Mouse (Mus musculus) brain, embryonic 14.5 days (tissue): Measurements from ENCODE around the gene Nup214. TPM values are rescaled to one million over a fixed set of nuclear protein-coding genes. Genes with fewer than 3 reads are reported as not detected.
"Not testable (repeated sequence)": the region's sequence is repeated elsewhere in the genome, so short reads cannot be mapped to it uniquely, and the experiment has no call there.

Source experiments
- DNase-seq: peaks from one replicate; pipeline ENCODE4 v3.0.0-alpha.2; 2011; ENCODE audit warnings: low read depth
- CTCF ChIP-seq: fragments of 200-500 bp; IDR thresholded peaks from 2 replicates; pipeline ENCODE4 v1.5.1; 2012; ENCODE audit warnings: inconsistent platforms, mild to moderate bottlenecking, moderate library complexity, borderline replicate concordance; ENCODE audit not compliant: insufficient read depth, insufficient read length; ENCODE audit errors: extremely low read depth
- POLR2A ChIP-seq: fragments of 200-500 bp; IDR thresholded peaks from 2 replicates; pipeline ENCODE4 v1.6.1; 2012; ENCODE audit warnings: mild to moderate bottlenecking, inconsistent platforms, borderline replicate concordance; ENCODE audit not compliant: poor library complexity, insufficient read depth, insufficient read length, severe bottlenecking; ENCODE audit errors: extremely low read depth
- polyA plus RNA-seq: library from polyadenylated mRNA; depleted of rRNA; stranded (reverse); fragments of >200 nt; gene quantifications from 2 replicates; pipeline ENCODE4 v1.2.3, GENCODE M21; 2012

Gene Nup214
- polyA plus RNA-seq, 1 experiment: 42.1 TPM

DNA sequence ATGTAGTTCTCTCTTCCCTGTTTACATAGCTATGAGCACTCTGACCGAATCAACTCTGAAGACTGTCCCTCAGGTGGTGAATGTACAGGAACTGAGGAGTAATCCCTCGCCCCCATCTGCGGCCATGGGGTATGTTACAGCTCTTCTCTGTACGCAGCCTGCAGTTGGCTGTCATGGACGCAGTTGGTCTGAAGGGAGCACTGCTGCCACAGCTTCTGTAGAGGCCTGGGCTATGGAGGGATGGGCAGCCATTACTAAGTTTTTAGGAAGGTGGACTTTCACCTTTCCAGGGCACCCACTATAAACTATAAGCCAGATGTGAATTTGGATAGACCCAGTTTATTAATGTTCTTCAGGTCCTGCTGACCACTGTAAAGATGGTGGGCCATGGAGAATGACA, 46.0 kb downstream of the Nup214 start:
- no peak for TF ChIP-seq CTCF
- no peak for TF ChIP-seq POLR2A
- no peak for DNase-seq

DNA sequence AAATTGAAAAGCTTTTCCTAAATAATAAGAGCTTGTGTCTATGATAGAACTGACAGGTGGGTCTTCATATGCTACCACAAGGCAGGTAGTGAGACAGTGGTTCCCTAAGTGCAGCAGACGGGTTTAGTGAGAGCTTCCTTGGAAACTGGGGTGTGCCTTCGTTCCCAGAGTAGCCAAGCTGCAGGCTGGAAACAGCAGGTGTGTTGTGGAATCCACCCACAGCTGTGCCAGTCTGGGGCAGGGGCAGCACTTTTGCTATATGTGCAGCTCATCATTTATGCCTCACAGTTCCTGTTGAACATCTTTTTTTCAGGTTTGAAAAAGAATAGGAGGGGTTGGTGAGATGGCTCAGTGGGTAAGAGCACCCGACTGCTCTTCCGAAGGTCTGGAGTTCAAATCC, 50.1 kb downstream of the Nup214 start:
- TF ChIP-seq POLR2A: no peak
- TF ChIP-seq CTCF: no peak

DNA sequence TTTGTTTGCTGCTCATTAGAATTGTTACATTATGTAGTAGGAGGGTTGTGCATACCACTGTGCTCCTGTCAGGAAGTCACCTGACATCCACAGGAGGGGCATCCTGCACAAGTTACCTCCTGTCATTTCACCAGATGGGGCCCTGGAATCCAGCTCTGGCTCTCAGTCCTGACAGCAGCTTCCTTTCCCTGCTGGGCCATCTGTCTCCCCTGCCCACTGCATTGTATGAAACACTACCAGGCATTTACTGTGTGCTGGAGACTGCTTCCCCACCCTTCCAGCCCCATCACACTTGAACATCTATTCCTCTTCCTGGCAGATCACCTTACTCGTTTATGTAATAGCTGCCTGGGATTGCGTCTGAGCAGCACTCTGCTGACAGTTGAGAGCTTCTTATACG, 55.4 kb downstream of the Nup214 start:
- peak; percentile 40 for DNase-seq
- TF ChIP-seq CTCF (no peak), POLR2A (no peak)

More for the DNA sequence above, 50.1 kb downstream of the Nup214 start:
- DNase-seq: no peak

DNA sequence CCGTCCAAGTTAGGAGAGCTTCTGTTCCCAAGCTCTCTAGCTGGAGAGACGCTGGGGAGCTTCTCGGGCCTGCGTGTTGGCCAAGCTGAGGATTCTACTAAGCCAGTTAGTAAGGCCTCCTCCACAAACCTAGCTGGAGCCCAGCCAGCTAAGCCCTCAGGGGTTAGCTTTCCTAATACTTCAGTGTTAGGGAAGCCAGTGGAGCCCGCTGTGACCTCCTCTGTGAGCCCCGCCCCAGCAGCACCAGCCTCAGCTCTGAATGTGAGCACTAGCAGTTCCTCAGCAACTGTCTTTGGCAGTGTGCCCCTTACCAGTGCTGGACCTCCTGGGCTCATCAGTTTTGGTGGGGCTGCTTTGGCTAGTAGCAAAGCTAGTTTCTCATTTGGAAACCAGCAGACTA, 59.2 kb downstream of the Nup214 start:
- TF ChIP-seq CTCF (no peak), POLR2A (no peak)
- peak; percentile 9 for DNase-seq

DNA sequence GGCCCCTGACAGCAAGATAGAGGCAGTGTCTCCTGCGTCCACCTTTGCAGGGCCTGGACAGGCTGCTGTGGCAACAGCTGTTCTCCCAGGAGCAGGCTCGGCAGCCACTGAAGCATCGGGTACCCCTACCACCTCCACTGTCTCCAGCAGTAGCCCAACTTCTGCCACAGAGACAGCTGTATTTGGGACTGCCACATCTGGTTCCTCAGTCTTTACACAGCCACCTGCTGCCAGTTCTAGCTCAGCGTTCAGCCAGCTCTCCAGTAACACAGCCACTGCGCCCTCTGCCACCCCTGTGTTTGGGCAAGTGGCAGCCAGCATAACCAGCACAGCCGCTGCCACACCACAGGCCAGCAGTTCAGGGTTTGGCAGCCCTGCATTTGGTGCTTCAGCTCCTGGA, 60.0 kb downstream of the Nup214 start:
- no peak for DNase-seq
- no peak for TF ChIP-seq CTCF
- TF ChIP-seq POLR2A: no peak

DNA sequence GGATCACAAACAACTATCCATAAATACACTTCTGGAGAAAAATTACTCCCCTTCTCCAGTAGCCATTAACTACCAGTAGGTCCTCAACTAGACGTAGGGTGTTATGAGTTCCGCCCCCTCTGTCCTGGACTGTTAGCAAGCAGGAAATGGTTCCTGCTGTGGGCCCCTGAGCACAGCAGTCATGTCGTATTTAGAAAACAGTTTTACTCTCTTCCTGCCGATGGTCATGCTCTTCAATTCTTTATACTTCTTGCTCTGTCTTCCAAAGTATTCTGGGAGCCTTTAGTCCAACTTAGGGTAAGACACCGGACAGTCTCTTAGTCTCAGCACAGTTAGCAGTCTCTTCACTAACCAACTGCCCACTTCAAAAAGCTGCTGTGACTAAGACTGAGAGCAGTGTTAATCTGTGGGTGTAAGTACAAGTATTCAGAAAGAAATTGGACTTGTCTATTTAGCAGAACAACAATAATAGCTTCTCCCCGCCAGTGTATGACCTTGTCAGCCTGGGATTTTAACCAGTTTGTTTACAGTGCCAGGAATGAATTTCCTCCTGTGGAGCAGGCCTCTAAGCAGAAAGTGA, 63.1 kb downstream of the Nup214 start:
- DNase-seq: no peak
- TF ChIP-seq CTCF: no peak
- no peak for TF ChIP-seq POLR2A

DNA sequence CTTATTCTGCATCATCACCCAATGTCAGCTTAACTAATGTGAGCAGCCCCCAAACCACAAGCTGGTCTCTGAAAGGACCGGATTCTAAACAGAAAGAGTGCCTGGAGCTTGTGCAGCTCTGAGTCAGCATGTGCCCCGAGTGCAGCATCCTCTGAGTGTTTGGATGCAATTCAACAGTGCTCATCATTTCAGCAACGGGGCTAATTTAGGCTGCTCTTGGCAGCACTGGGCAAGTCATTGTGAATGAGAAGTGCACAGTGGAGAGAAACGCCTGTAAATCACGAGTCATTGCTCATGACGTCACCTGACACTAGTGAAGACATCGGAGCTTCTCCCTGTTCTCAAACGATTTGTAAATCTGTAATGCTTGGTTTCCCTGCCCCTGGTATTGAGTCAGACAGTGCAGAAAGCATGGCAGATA, 64.4 kb downstream of the Nup214 start:
- TF ChIP-seq CTCF: no peak
- TF ChIP-seq POLR2A: no peak
- DNase-seq: peak; percentile 4

DNA sequence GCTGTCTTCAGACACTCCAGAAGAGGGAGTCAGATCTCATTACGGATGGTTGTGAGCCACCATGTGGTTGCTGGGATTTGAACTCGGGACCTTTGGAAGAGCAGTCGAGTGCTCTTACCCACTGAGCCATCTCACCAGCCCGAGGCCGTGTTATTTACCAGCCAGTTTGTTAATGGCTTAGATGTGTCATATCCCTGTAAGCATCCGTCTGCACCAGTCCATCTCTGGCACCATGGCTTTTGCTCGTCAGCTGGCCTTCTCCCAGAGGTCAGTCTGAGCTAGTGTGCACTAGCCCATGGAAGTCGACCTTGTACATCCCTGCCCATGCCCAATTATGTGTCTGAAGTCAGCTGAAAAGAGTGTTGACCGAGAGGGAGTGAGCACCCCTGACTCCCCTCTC, 66.4 kb downstream of the Nup214 start:
- not testable (repeated sequence) for DNase-seq

DNA sequence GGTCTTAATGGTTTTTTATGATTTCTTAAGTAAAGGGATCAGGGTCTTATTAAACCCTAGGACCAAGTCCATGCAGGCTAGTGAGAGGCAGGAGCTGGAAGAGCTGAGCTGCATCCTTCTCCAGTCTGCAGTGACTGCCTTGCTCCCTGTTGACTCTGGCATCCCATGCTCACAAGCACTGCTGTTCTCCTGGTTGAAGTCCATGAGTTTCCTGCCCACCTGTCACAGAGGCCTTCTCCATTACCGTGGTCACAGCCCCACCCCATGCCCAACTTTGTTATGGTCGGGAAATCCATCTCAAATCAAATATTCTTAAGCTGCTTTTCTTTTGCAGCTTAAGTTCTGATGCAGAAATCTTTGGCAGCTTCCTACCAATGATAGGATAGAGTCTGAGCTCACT, 66.9 kb downstream of the Nup214 start:
- DNase-seq: no peak
- TF ChIP-seq CTCF (no peak), POLR2A (no peak)

DNA sequence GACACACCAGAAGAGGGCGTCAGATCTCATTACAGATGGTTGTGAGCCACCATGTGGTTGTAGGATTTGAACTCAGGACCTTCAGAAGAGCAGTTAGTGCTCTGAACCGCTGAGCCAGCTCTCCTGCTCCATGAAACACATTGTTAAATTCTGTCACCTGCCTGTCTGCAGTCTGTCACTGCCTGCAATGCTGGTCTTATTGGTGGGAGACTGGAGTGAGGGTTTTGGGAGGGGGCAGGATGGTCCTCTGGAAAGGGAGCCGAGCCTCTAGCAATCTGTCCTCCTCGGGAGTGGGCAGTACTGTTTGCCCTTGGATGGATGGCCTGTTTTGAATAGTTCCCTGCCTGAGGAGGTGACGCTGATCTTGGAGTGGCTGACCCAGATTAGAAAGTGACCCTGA, 69.6 kb downstream of the Nup214 start:
- TF ChIP-seq POLR2A (no peak), CTCF (no peak)
- DNase-seq: no peak

DNA sequence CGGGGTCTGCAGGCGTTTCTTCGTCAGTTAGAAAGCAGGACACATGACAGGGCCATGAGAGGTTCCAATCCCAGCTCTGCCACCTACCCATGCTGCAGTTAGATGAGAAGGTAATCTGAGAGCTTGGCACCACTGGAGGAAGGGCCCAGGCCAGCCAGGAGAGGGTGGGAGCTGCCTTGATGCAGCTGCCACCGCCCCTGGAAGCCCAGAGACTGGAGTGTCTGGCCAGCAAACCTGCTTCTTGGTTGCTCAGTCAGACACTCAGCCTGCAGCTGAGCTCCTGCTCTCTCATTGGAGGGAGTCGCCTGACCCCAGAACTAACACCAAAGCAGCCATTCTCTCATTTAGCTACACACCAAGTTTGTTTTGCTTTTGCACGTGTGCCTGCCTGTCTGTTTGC, 71.1 kb downstream of the Nup214 start:
- TF ChIP-seq POLR2A (no peak), CTCF (no peak)
- DNase-seq: no peak

DNA sequence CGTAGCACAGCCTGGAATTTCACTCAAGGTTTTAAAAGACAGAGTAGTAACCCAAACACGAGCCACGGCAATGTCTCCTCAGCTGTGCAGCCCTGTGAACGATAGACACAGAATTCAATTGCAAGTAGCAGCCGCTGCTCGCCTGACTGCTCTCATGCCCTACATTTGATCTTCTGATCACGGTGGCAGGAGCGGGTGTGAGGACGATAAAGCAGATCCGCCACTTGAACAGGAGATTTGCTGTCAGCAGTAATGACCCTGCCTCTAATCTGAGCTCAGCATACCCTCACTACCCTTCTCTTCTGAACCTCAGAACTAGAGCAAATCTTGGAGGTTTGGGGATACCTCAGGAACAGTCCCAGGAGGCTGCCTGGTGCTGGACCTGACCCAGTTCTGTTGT, 71.8 kb downstream of the Nup214 start:
- DNase-seq: no peak
- TF ChIP-seq POLR2A: no peak
- no peak for TF ChIP-seq CTCF

DNA sequence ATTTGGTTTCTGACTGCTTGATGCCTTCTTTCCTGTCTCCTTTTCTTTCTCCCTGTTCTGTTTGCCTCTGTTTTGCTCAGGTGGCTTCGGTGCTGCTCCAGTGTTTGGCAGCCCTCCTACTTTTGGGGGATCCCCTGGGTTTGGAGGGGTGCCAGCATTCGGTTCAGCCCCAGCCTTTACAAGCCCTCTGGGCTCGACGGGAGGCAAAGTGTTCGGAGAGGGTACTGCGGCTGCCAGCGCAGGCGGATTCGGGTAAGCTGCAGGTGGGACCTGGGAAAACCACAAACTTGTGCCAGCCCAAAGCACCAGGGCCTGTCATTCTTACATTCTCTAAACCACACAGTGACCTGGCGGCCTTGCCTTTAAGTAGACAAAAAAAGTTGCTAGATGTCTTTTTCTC, 73.1 kb downstream of the Nup214 start:
- no peak for DNase-seq
- TF ChIP-seq CTCF: no peak
- TF ChIP-seq POLR2A: no peak

DNA sequence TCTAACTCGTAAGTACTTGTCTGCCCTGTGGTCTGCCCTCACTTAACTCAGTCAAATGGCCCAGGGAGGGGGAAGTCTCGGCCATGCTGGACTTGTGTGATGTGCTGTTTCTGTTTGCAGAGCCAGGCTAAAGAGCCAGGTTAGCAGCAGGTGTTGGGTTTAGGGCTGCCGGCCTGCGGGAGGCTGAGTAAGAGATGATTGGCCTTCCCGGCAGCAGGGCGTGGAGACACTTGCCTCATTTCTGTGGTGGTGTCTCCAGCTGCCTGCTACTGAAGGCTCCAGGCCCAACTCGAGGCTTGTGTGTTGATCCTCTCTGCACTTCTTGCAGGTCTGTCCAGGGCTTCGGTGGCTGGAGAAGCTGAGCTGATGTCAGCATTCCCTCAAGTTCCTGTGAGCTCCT, 77.6 kb downstream of the Nup214 start:
- no peak for DNase-seq
- TF ChIP-seq POLR2A (no peak), CTCF (no peak)

DNA sequence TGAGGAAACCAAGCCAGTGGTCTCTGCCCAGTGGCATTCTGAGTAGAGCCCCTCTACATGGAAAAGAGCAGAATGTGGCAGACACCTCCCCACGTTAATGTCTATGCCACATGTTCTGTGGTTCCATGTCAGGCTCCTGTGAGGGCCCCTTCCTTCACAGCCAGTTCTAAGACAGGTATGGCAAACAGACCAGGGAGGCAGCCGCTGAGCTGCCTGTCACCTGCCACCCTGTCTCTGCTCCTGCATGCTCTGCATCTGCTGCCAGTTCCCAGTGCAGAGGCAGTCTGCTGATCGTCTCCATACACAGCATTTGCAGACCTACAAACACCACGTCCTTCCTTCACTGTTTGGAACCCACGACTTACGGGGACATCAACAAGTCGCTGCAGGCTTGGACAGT, 78.2 kb downstream of the Nup214 start:
- no peak for TF ChIP-seq POLR2A
- no peak for TF ChIP-seq CTCF
- no peak for DNase-seq
